Mouse (Mus musculus): ENCODE results near the gene Palm2.

- TF ChIP-seq CTCF (IDR thresholded peaks at IDR 0.05; ENCODE audit: low read depth), result no peak
- TF ChIP-seq EP300 (optimal IDR thresholded peaks at IDR 0.05), result no peak
Measured at GRCm38 (mm10) chr4:57730047-57730446, 296.0 kb downstream of the Palm2 start.
